Mouse (Mus musculus): Measurements from ENCODE around the gene Atg4b. TPM values are rescaled to one million over a fixed set of nuclear protein-coding genes. Genes with fewer than 3 reads are reported as not detected.

Gene Atg4b
- polyA plus RNA-seq, 1 experiment from 2014 or later, result 113 TPM

- Histone ChIP-seq H3K36me3 (ENCODE audit: control insufficient read depth, insufficient read depth, low read length) (0 out of 2 replicates have a peak, but pooled peaks cover 10% of the 10 kb centered on the region), H3K27me3 (replicated peaks; ENCODE audit: control insufficient read depth, insufficient read depth, low read length) (no peaks in the 10 kb centered on the region), H3K9ac (ENCODE audit: low read length) (no peak overlapping the region), H3K4me3 (ENCODE audit: low read depth, low read length) (no peak overlapping the region), H3K4me2 (ENCODE audit: low read length) (no peak overlapping the region), H3K27ac (ENCODE audit: low read depth, low read length) (no peak overlapping the region), H3K4me1 (ENCODE audit: control insufficient read depth, insufficient read depth, low read length) (no peaks in the 10 kb centered on the region), H3K9me3 (replicated peaks; ENCODE audit: control insufficient read depth, low read length) (no peaks in the 10 kb centered on the region)
- no peak for ATAC-seq
- DNase-seq (ENCODE audit: low spot score), result no peak
- WGBS, result 79% methylated on average over 3 of the region's 3 CpGs
These were observed 25.2 kb upstream of the Atg4b start for GRCm38 (mm10) chr1:93726116-93726515.

- 83% methylated on average over 3 of the region's 3 CpGs for WGBS
- H3K27me3 ChIP-seq (replicated peaks; ENCODE audit: control insufficient read depth, insufficient read depth, low read length), result no peaks in the 10 kb centered on the region
- ATAC-seq (peak; percentile 54; the same call in 1 of the 2 replicates), DNase-seq (ENCODE audit: low spot score) (peak; percentile 39)
- no peaks in the 10 kb centered on the region for H3K9me3 ChIP-seq (replicated peaks; ENCODE audit: control insufficient read depth, low read length)
- H3K27ac ChIP-seq (ENCODE audit: low read depth, low read length), result no peak overlapping the region
- 0 out of 2 replicates have a peak, but pooled peaks cover 10% of the 10 kb centered on the region for H3K36me3 ChIP-seq (ENCODE audit: control insufficient read depth, insufficient read depth, low read length)
- H3K9ac ChIP-seq (ENCODE audit: low read length), result no peak overlapping the region
- H3K4me2 ChIP-seq (ENCODE audit: low read length), result no peak overlapping the region
- H3K4me1 ChIP-seq (ENCODE audit: control insufficient read depth, insufficient read depth, low read length), result no peaks in the 10 kb centered on the region
- no peak overlapping the region for H3K4me3 ChIP-seq (ENCODE audit: low read depth, low read length)
These were observed 24.3 kb upstream of the Atg4b start for GRCm38 (mm10) chr1:93726974-93727373.

- ATAC-seq (no peak), DNase-seq (ENCODE audit: low spot score) (no peak)
- no peaks in the 10 kb centered on the region for H3K36me3 ChIP-seq (ENCODE audit: control insufficient read depth, insufficient read depth, low read length)
- no peak overlapping the region for H3K4me3 ChIP-seq (ENCODE audit: low read depth, low read length)
- 88% methylated on average over 5 of the region's 5 CpGs for WGBS
- no peak overlapping the region for H3K27ac ChIP-seq (ENCODE audit: low read depth, low read length)
- H3K4me2 ChIP-seq (ENCODE audit: low read length), result no peak overlapping the region
- H3K27me3 ChIP-seq (replicated peaks; ENCODE audit: control insufficient read depth, insufficient read depth, low read length), result no peaks in the 10 kb centered on the region
- H3K4me1 ChIP-seq (ENCODE audit: control insufficient read depth, insufficient read depth, low read length), result no peaks in the 10 kb centered on the region
- no peaks in the 10 kb centered on the region for H3K9me3 ChIP-seq (replicated peaks; ENCODE audit: control insufficient read depth, low read length)
- no peak overlapping the region for H3K9ac ChIP-seq (ENCODE audit: low read length)
These were observed 20.2 kb upstream of the Atg4b start for GRCm38 (mm10) chr1:93731103-93731502.

- DNase-seq (ENCODE audit: low spot score) (peak; percentile 69), ATAC-seq (peak; percentile 48)
- Histone ChIP-seq H3K4me2 (ENCODE audit: low read length) (no peak overlapping the region; the same call in 1 of the 2 replicates), H3K36me3 (ENCODE audit: control insufficient read depth, insufficient read depth, low read length) (no peaks in the 10 kb centered on the region), H3K4me1 (ENCODE audit: control insufficient read depth, insufficient read depth, low read length) (no peaks in the 10 kb centered on the region), H3K4me3 (ENCODE audit: low read depth, low read length) (no peak overlapping the region), H3K9ac (ENCODE audit: low read length) (no peak overlapping the region), H3K9me3 (replicated peaks; ENCODE audit: control insufficient read depth, low read length) (no peaks in the 10 kb centered on the region), H3K27me3 (replicated peaks; ENCODE audit: control insufficient read depth, insufficient read depth, low read length) (no peaks in the 10 kb centered on the region), H3K27ac (ENCODE audit: low read depth, low read length) (no peak overlapping the region)
- 3% methylated on average over 3 of the region's 3 CpGs for WGBS
These were observed 19.4 kb upstream of the Atg4b start for GRCm38 (mm10) chr1:93731880-93732281.

- Histone ChIP-seq H3K9me3 (replicated peaks; ENCODE audit: control insufficient read depth, low read length) (no peaks in the 10 kb centered on the region), H3K4me3 (ENCODE audit: low read depth, low read length) (no peak overlapping the region), H3K36me3 (ENCODE audit: control insufficient read depth, insufficient read depth, low read length) (no peaks in the 10 kb centered on the region), H3K4me1 (ENCODE audit: control insufficient read depth, insufficient read depth, low read length) (no peaks in the 10 kb centered on the region), H3K9ac (ENCODE audit: low read length) (no peak overlapping the region), H3K27me3 (replicated peaks; ENCODE audit: control insufficient read depth, insufficient read depth, low read length) (no peaks in the 10 kb centered on the region), H3K27ac (ENCODE audit: low read depth, low read length) (no peak overlapping the region), H3K4me2 (ENCODE audit: low read length) (no peak overlapping the region)
- ATAC-seq, result no peak
- DNase-seq (ENCODE audit: low spot score), result no peak
- WGBS, result 89% methylated on average over 3 of the region's 3 CpGs
These were observed 15.4 kb upstream of the Atg4b start for GRCm38 (mm10) chr1:93735859-93736258.

GRCm38 (mm10) chr1:93737711-93738110 lies 13.6 kb upstream of the Atg4b start:
- H3K9me3 ChIP-seq (replicated peaks; ENCODE audit: control insufficient read depth, low read length), result no peaks in the 10 kb centered on the region
- 98% methylated on average over 5 of the region's 5 CpGs for WGBS
- H3K36me3 ChIP-seq (ENCODE audit: control insufficient read depth, insufficient read depth, low read length), result no peaks in the 10 kb centered on the region
- H3K4me3 ChIP-seq (ENCODE audit: low read depth, low read length), result no peak overlapping the region
- no peak overlapping the region for H3K27ac ChIP-seq (ENCODE audit: low read depth, low read length)
- H3K9ac ChIP-seq (ENCODE audit: low read length), result no peak overlapping the region
- H3K4me2 ChIP-seq (ENCODE audit: low read length), result no peak overlapping the region
- H3K27me3 ChIP-seq (replicated peaks; ENCODE audit: control insufficient read depth, insufficient read depth, low read length), result no peaks in the 10 kb centered on the region
- DNase-seq (ENCODE audit: low spot score) (no peak), ATAC-seq (no peak)
- no peaks in the 10 kb centered on the region for H3K4me1 ChIP-seq (ENCODE audit: control insufficient read depth, insufficient read depth, low read length)

- Histone ChIP-seq H3K27me3 (replicated peaks; ENCODE audit: control insufficient read depth, insufficient read depth, low read length) (no peaks in the 10 kb centered on the region), H3K9ac (ENCODE audit: low read length) (no peak overlapping the region), H3K4me2 (ENCODE audit: low read length) (no peak overlapping the region), H3K36me3 (ENCODE audit: control insufficient read depth, insufficient read depth, low read length) (no peaks in the 10 kb centered on the region), H3K4me1 (ENCODE audit: control insufficient read depth, insufficient read depth, low read length) (no peaks in the 10 kb centered on the region), H3K27ac (ENCODE audit: low read depth, low read length) (no peak overlapping the region), H3K9me3 (replicated peaks; ENCODE audit: control insufficient read depth, low read length) (no peaks in the 10 kb centered on the region), H3K4me3 (ENCODE audit: low read depth, low read length) (no peak overlapping the region)
- 90% methylated on average over 2 of the region's 2 CpGs for WGBS
- no peak for ATAC-seq
- DNase-seq (ENCODE audit: low spot score), result no peak
These were observed 10.6 kb upstream of the Atg4b start for GRCm38 (mm10) chr1:93740671-93741070.

GRCm38 (mm10) chr1:93741987-93742386 lies 9.3 kb upstream of the Atg4b start:
- 91% methylated on average over 4 of the region's 4 CpGs for WGBS
- H3K9ac ChIP-seq (ENCODE audit: low read length), result no peak overlapping the region
- no peaks in the 10 kb centered on the region for H3K9me3 ChIP-seq (replicated peaks; ENCODE audit: control insufficient read depth, low read length)
- no peak overlapping the region for H3K27ac ChIP-seq (ENCODE audit: low read depth, low read length)
- no peak for ATAC-seq
- DNase-seq (ENCODE audit: low spot score), result no peak
- no peaks in the 10 kb centered on the region for H3K4me1 ChIP-seq (ENCODE audit: control insufficient read depth, insufficient read depth, low read length)
- no peak overlapping the region for H3K4me3 ChIP-seq (ENCODE audit: low read depth, low read length)
- no peaks in the 10 kb centered on the region for H3K36me3 ChIP-seq (ENCODE audit: control insufficient read depth, insufficient read depth, low read length)
- no peaks in the 10 kb centered on the region for H3K27me3 ChIP-seq (replicated peaks; ENCODE audit: control insufficient read depth, insufficient read depth, low read length)
- no peak overlapping the region for H3K4me2 ChIP-seq (ENCODE audit: low read length)

- no peaks in the 10 kb centered on the region for H3K36me3 ChIP-seq (ENCODE audit: control insufficient read depth, insufficient read depth, low read length)
- no peak overlapping the region for H3K4me2 ChIP-seq (ENCODE audit: low read length)
- no peak overlapping the region for H3K27ac ChIP-seq (ENCODE audit: low read depth, low read length)
- no peak overlapping the region for H3K9ac ChIP-seq (ENCODE audit: low read length)
- no peak for DNase-seq (ENCODE audit: low spot score)
- ATAC-seq, result no peak
- H3K4me1 ChIP-seq (ENCODE audit: control insufficient read depth, insufficient read depth, low read length), result no peaks in the 10 kb centered on the region
- no peak overlapping the region for H3K4me3 ChIP-seq (ENCODE audit: low read depth, low read length)
- H3K9me3 ChIP-seq (replicated peaks; ENCODE audit: control insufficient read depth, low read length), result no peaks in the 10 kb centered on the region
- H3K27me3 ChIP-seq (replicated peaks; ENCODE audit: control insufficient read depth, insufficient read depth, low read length), result no peaks in the 10 kb centered on the region
These were observed 8.4 kb upstream of the Atg4b start for GRCm38 (mm10) chr1:93742910-93743309.

Measured in forebrain, embryonic 14.5 days (tissue).